Mouse (Mus musculus) liver, adult 2 months (tissue): ENCODE measurements around the gene Gm12184.

Experiments used
- CTCF ChIP-seq: fragments of 200-500 bp; IDR thresholded peaks from 2 replicates; pipeline ENCODE4 v1.5.1; 2011; ENCODE audit warnings: low read depth, low read length, control low read depth
- POLR2A ChIP-seq: fragments of 200-500 bp; IDR thresholded peaks from 2 replicates; pipeline ENCODE4 v1.6.1; 2011; ENCODE audit warnings: low read length, control low read depth; ENCODE audit not compliant: insufficient read depth; ENCODE audit errors: extremely low read depth

DNA sequence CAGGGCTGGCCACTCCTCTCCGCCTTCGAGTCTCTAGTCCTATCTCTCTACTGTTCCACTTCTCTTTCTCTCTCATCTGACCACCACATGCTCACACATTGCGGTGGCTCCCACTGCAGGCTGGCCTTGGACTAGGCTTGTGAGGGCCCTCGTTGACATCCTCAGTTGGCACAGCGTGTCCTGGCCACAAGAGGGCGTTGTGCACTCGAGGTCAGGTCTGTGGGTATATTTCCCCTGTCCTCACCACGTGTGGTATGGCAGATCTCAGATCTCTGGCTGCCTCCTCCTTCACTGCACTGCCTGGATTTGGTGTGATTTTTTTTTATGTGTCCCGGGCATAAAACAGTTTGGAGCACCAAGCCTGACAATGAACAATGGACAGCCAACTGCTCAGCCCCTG lies 49.8 kb downstream of the Gm12184 start:
- TF ChIP-seq CTCF, result peak; percentile 53
- TF ChIP-seq POLR2A, result no peak
